Mouse (Mus musculus): ENCODE measurements at regions not wholly inside any gene's neighbourhood (a gene's known extent, or its start where the extent isn't known, plus 50 kb on each side); places are given as distances from the start of the nearest gene placed in this dataset.

DNA sequence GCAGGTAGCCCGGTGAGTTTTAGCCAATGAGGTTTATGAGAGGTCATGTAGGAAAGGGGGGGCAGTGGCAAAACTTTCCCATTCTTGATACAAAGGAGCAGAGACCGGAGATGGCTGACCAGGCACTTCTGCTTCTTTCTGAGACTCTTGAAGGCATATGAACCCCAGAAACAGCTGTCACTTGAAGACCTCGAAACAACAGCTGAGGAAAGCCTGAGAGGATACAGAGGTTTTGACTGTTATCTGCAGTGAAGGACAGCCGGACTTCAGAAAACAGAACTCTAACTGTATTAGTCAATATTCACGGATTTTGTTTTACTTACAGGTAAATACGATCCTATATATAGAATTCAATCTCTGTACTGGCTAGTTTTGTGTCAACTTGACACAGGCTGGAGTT lies 50.0 kb upstream of the Tiparp start:
- no peak for DNase-seq (ENCODE audit: extremely low read depth, low read depth, low spot score)

DNA sequence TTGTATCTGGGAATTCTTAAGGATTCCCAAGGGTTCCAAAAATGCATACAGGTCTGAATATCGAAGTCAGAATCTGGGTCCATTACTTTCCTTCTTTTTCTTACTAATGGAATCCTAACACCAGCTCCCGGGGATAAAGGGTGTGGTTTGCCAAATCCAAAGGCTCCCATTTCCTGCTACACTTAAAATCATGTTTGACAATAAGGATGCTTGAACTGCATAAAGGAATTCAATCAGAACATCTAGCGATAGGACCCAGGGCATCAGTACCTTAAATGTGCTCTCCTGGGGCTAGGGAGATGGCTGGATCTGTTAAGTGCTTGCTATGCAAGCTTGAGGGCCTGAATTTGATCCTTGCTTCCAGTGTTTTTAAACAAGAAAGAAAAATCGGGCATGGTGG lies 51.1 kb upstream of the Tiparp start:
- no peak for DNase-seq (ENCODE audit: extremely low read depth, low read depth, low spot score)

DNA sequence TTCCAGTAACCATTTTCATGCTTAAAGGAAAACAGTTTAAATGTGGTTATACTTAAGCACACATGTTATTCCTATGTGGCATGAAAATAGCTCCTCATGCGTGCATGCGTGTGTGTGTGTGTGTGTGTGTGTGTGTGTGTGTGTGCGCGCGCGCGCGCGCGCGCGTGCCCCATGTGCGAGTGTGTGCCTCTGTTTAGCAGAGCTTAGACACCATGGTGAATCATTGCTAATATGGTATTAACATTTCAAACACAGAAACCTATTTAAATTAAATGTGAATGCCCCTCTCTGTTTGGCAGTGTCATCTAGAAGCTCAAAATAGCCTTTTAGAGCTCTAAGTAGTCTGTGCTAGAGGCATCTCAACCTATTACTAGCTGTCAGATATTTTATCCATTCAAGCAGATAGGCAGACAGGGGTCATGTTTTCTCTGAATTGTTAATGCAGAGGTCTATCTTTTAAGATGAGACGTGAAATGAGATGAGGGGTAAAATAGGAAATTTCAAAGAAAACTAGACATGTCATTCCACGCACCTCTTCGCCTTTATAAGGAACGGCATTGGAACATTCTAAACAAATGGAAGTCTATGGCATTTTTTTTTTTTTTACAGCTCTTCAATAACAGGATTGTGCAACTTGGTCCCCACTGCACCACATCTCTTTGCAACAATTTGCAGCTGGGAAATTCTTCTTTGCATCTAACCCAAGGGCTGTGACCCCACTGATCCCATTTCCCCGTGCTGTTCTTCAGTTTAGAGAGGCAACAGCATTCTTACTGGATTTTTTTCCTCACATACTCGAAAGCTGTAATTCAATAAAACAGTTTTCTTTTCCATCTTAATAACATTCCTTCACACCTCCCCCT lies 51.9 kb upstream of the Tiparp start:
- no peak for DNase-seq (ENCODE audit: extremely low read depth, low read depth, low spot score)

DNA sequence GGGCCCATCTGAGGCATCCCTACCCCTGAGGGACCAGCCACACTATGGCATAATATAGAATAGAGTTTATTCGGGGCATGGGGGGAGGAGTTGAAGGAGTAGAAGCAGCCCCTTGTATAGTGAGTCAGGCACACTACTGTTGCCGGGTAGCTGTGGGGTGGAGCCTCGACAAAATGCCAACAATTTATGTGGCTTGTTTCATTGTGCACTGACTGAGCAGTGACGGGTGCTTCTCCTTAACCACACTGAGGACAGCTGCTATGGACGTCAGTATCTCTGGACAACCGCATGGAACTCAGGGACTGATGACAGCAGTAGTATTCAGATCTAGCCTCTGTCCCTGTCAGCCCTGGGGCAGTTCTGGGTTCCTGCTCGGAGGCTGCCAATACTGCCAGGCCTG lies 53.6 kb upstream of the Tiparp start:
- DNase-seq (ENCODE audit: extremely low read depth, low read depth, low spot score): no peak

DNA sequence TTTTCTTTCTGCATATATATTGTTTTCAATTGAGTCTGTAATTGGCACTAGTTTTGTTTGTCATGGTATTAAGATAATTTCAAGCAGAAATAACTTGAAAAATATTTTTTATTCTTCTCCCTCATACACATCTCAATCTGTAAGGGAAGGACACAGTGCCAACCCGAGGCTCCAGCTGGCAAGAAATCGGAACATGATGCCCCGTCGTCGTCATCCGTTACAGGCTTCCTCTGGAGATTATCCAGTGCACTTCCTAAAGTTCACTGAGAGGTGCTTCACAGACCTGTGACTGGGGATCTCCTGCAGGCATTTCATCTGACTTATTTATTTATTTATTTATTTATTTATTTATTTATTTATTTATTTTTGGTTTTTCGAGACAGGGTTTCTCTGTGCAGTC lies 56.4 kb upstream of the Tiparp start:
- DNase-seq (ENCODE audit: extremely low read depth, low read depth, low spot score): no peak

DNA sequence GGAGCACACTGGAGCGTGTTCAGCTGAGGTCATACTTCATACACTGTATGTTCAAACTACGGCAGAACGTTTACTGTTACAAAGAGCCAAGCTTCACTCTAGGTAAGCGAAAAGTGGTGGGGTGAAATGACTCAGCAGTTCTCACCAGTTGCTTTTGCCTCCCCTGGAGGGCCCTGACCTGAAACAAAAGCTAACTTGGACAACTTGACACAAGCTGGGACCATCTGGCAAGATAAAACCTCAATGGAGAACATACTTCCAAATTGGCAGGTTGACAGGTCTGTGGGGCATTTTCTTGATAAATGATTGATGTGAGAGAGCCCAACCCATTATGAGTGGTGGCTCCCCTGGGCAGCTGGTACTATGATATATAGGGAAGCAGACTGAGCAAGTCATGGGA lies 59.0 kb upstream of the Tiparp start:
- DNase-seq (ENCODE audit: extremely low read depth, low read depth, low spot score): no peak

DNA sequence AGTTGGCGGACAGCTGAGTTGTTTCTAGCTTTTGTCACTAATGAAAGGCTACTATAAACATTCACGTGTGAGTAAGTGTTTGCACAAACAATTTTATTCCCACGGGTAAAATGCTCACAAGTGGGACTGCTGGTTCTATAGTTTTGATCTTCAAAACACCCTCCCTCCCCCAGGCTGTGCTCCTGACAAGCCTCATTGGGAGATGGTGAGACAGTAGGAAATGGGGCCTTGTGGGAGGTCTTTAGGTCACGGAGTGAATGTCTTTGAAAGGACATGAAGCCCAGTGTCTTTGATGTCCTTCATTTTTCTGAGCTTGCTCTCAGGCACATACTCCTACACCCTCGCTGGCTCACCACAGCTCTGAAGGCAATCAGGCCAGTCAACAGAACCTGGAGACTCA lies 63.4 kb upstream of the Tiparp start:
- DNase-seq (ENCODE audit: extremely low read depth, low read depth, low spot score): no peak

DNA sequence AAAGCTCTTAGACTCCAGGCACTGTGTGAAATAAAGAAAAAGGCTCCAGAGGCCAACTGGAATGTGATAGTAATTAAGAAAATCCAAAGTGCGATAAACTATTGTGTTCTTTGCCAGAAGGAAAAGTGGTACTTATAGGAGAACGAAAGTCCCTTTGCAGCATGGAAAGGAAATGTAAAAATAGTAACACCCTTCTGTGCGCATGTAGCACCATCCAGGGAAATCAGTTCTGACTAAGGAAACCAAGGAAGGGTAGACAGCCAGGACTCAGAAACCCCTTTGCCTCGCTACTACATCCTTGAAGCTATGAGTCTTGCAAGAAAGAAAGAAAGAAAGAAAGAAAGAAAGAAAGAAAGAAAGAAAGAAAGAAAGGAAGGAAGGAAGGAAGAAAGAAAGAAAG lies 67.3 kb upstream of the Tiparp start:
- DNase-seq (ENCODE audit: extremely low read depth, low read depth, low spot score): no peak

DNA sequence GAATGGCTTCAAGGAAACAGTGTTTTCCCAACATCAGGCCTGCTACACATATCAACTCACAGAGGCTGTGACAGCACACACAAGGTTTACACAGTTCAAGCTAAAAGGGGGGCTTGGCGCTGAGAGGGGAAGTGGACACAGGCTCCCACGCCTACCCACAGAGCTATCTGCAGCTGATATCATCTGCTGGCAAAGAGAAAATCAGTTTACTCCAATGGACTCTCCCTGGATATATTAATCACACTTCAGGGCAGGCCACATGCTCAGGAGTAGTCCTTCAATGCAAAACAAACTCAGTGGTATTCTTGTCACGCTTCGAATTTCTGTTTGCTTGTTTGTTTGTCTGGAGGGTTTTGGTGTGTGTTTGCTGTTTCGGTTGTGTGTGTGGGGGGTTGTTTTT lies 67.3 kb upstream of the Ssr3 start:
- DNase-seq (ENCODE audit: extremely low read depth, low read depth, low spot score): no peak

DNA sequence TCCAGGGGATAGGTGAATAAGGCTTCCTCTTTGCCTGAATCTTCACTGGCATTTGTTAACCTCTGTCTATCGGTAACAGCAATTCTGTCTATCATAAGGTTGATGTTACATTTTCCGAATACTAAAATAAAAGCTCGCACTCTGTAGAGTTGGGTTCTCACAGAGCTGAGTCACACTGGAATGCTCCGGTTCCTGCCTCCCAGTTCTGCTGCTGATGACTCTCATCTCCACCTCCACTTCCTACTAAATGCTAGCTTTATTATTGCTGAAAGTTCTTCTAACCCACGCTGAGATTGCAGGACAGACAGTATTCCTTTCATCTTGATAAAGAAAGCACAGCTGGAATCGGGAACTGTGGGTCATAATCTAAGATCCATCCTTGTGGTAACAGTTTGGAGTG lies 65.5 kb upstream of the Ssr3 start:
- no peak for DNase-seq (ENCODE audit: extremely low read depth, low read depth, low spot score)

DNA sequence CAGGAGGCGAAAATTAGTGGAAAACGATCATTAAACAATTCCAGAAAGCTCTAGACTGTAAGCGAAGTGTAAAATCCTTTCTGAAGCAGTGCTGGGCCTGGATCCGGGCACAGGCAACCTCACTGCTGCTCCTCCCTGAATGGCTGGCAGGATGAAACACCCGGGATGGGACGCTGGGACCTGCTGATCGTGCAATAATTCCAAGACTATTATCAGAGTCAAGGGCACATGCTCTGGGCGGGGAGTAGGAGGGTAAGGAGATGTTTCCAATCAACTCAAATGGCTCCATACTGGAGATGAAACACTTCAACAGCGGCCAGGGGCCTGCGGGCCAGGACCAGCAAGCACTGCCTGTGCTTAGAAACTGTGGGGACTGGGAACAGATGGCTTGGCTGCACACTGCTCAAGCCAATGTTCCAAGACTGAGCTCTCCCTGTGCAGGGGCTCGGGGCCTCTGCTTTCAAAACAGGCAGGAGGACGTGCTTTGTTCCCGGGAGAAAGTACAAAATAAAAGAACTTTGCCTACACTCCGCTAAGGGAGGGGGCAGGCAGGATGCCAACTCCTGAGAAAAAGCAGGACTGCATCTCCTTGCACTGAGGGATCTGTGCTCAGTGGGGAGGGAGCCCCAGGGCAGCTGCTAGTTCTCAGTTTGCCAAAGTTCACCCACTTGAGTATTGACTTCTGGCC lies 63.3 kb upstream of the Ssr3 start:
- peak; percentile 21 for DNase-seq (ENCODE audit: extremely low read depth, low read depth, low spot score)

DNA sequence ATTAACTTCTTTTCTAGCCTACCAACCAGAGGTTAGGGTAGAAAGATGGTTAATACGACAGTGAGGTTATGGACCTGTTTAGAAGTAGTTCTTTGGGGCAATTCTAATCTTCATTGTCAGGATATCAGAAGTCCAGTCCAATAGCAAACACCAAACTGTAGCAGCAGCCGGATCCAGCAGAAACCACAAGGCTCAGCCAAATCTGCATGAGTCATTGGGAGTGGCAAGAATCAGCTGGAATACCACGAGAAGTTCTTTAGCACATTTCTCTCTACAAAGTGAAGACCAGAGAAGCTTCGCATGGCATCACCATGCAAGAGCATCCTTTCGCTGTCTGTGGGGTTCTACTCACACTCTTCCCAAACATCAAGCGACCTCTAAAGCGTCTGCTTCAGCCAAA lies 61.9 kb upstream of the Ssr3 start:
- no peak for DNase-seq (ENCODE audit: extremely low read depth, low read depth, low spot score)

DNA sequence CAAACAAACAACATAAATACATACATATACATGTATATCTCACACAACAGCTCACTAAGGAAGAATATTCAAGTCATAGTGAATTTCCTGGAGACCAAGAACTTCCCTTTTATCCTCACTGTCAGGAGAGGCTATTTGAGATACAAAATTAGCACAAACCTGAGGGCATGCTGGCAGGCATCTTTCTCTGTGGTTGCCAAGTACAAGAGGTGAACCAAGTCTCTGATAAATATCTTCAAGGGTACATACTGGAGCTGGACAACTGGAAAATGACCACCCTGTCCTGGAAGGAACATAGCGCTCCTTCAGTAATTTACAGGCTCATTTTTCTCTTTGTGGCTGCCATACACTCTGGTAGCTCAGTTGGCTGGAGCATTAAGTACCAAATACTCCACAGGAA lies 56.8 kb upstream of the Ssr3 start:
- DNase-seq (ENCODE audit: extremely low read depth, low read depth, low spot score): no peak

DNA sequence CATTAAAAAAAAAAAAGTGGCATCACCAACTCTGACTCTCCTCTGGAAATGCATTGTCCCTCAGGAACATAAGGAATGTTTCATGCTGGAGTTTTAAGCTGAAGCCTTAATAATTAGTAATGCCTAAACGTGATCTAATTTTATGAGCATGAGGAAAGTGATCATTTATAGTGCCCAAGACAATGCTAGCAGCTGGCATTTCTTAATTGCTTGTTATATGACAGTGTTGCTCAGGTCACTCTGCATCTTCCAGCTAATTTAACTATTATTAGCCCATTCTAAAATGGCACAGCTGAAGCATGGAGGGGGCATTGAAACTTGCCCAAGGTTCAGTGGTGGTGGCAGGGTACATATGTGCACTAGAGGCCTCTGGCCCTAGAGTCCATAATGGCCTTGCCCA lies 51.3 kb upstream of the Ssr3 start:
- no peak for DNase-seq (ENCODE audit: extremely low read depth, low read depth, low spot score)

DNA sequence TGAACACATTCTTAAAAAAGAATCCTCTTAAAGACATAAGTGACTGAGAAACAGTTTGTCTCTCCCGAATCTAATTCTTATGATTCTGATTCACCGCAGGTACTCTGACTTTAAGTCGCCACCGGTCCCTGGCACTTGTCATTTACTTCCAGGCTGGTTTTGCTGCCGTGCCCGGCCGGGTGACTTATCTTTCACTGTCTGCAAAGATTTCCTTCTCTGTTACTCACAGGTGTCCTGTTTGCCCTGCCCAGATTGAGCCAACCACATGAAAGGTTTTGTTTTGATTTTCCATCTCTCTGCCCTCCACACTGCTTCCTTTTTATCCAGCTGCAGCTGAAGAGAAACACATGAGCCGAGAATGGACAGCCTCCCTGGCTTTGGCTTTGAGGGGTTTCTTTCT lies 50.5 kb upstream of the Ssr3 start:
- no peak for DNase-seq (ENCODE audit: extremely low read depth, low read depth, low spot score)

DNA sequence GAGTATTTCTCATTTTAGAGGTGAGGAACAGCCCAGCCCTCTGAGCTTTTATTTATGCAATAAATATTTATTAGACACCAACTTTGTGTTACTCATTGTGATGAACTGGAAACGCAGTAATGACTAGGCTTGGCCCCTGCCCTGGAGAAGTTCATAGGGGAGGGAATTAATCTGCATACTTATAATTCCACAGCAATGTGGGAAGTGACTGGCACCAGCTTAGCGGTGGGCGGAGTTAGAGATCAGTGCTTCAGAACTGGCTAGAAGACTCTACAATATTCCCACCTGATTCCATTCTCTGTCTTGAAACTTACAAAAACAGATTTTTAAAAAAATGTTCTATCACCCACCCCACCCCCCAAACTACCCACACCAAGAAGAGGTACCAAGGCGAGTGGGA lies 49.8 kb upstream of the Ssr3 start:
- no peak for DNase-seq (ENCODE audit: extremely low read depth, low read depth, low spot score)

Data from fat pad, adult 2 months (tissue).